Mouse (Mus musculus) brain, embryonic 14.5 days (tissue): ENCODE measurements around the gene Samd14.

Experiments
- CTCF ChIP-seq: fragments of 200-500 bp; IDR thresholded peaks from 2 replicates; pipeline ENCODE4 v1.5.1; 2012; ENCODE audit warnings: inconsistent platforms, mild to moderate bottlenecking, moderate library complexity, borderline replicate concordance; ENCODE audit not compliant: insufficient read depth, insufficient read length; ENCODE audit errors: extremely low read depth
- POLR2A ChIP-seq: fragments of 200-500 bp; IDR thresholded peaks from 2 replicates; pipeline ENCODE4 v1.6.1; 2012; ENCODE audit warnings: mild to moderate bottlenecking, inconsistent platforms, borderline replicate concordance; ENCODE audit not compliant: poor library complexity, insufficient read depth, insufficient read length, severe bottlenecking; ENCODE audit errors: extremely low read depth

GRCm38 (mm10) chr11:95046980-95047680 lies 37.5 kb downstream of the Samd14 start:
- TF ChIP-seq CTCF (peak; percentile 90; the same call in 1 of the 2 replicates), POLR2A (no peak)
